Mouse (Mus musculus) hindbrain, embryonic 16.5 days (tissue): ENCODE data around the gene Nr2e3. TPM values are rescaled to one million over a fixed set of nuclear protein-coding genes. Genes with fewer than 3 reads are reported as not detected.

ENCODE experiments used
- ATAC-seq: fragments of 200-750 bp; cut with Nextera tagmentation; 2 replicates; pipeline ENCODE4 v1.8.0; 2017; ENCODE audit warnings: moderate TSS enrichment, moderate library complexity
- H3K27ac ChIP-seq: fragments of 300-500 bp; sonication (generic); 2 replicates; pipeline ENCODE4 v1.5.1; 2014; ENCODE audit warnings: low read depth, mild to moderate bottlenecking, control low read depth, low read length, moderate library complexity
- H3K27me3 ChIP-seq: fragments of 300-500 bp; sonication (generic); replicated peaks from 2 replicates; pipeline ENCODE4 v1.6.1; 2014; ENCODE audit warnings: low read length; ENCODE audit not compliant: control insufficient read depth, insufficient read depth
- H3K36me3 ChIP-seq: fragments of 300-500 bp; sonication (generic); 2 replicates; pipeline ENCODE4 v1.6.1; 2014; ENCODE audit warnings: mild to moderate bottlenecking, low read length, moderate library complexity, mixed read lengths; ENCODE audit not compliant: control insufficient read depth, insufficient read depth
- H3K4me1 ChIP-seq: fragments of 300-500 bp; sonication (generic); 2 replicates; pipeline ENCODE4 v1.6.1; 2014; ENCODE audit warnings: low read depth, low read length; ENCODE audit not compliant: control insufficient read depth, insufficient read depth
- H3K4me2 ChIP-seq: fragments of 300-500 bp; sonication (generic); 2 replicates; pipeline ENCODE4 v1.6.1; 2014; ENCODE audit warnings: mild to moderate bottlenecking, low read length, control low read depth, moderate library complexity
- H3K4me3 ChIP-seq: fragments of 300-500 bp; sonication (generic); 2 replicates; pipeline ENCODE4 v1.5.1; 2014; ENCODE audit warnings: mild to moderate bottlenecking, low read length, control low read depth, moderate library complexity
- H3K9ac ChIP-seq: fragments of 300-500 bp; sonication (generic); 2 replicates; pipeline ENCODE4 v1.6.1; 2014; ENCODE audit warnings: low read depth, mild to moderate bottlenecking, control low read depth, low read length, moderate library complexity
- H3K9me3 ChIP-seq: fragments of 300-500 bp; sonication (generic); 2 replicates; pipeline ENCODE4 v1.6.1; 2014; ENCODE audit warnings: mild to moderate bottlenecking, low read length, moderate library complexity; ENCODE audit not compliant: control insufficient read depth
- WGBS: fragments of 180-500 bp; shearing (Covaris S2); extraction: QIAGEN DNeasy Blood & Tissue Kit; methylation state at CpG from one replicate; pipeline ENCODE4 v1.1.7; 2014; 5-methylcytosine and 5-hydroxymethylcytosine counted together
- polyA plus RNA-seq: library from polyadenylated mRNA; unstranded; fragments of >200 nt; fragmentation: Nextera tagmentation; extraction: Ambion mirVana; gene quantifications from 2 replicates; pipeline ENCODE4 v1.2.1, GENCODE M21; 2015

Gene Nr2e3
- not detected in 2 replicates for polyA plus RNA-seq

DNA sequence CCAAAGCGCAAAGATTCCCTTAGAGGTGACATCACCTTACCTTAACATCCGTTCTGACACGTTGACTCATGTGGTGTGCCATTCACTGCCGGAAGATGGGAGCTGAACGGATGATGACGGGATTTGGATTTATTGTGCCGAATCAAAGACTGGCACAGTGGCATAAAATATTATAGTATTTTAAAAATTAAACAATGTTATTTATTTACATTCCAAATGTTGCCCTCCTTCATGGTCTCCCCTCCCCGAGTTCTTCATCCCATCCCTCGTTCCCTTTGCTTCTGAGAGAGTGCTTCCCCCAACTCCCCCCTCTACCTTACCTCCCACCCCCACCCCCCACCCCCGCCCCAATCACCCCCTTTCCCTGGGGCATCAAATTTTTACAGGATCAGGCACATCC, at the start of gene Nr2e3:
TSS of gene Nr2e3 (minus strand) at position 101 of the 400 bp plus-strand sequence.
- no peak within 1 kb of the TSS for H3K27ac ChIP-seq
- H3K4me2 ChIP-seq: no peak within 1 kb of the TSS
- 82% methylated on average over 10 of the region's 10 CpGs for WGBS
- H3K36me3 ChIP-seq: no peaks in the 10 kb centered on the region
- ATAC-seq: no peak
- no peak within 1 kb of the TSS for H3K4me3 ChIP-seq
- no peaks in the 10 kb centered on the region for H3K9me3 ChIP-seq
- H3K9ac ChIP-seq: no peak within 1 kb of the TSS; the same call in 1 of the 2 replicates
- no peaks in the 10 kb centered on the region for H3K27me3 ChIP-seq
- H3K4me1 ChIP-seq: peaks cover 2% of the 10 kb centered on the region; the same call in 1 of the 2 replicates

DNA sequence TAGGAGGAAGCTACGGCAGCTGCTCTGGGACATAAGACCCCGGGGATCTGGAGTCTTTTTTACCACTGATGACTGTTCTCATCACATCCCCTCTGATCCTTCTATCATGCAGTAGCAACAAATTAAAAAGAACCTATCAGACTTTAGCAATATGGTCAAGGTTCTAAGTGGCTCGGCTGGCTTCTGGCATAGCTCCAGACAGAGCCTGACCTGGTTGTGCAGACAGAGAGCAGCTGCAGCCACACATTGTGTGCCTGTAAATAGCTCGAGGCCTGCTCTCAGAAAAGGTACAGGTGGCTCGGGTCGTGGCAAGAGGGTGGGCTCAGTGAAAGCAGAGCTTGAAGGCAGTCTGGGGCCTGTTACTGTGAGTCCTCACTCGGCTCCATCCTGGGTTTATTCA, 48.5 kb upstream of the Nr2e3 start:
- Histone ChIP-seq H3K36me3 (no peaks in the 10 kb centered on the region), H3K4me2 (no peak overlapping the region), H3K27ac (no peak overlapping the region), H3K4me3 (no peak overlapping the region), H3K4me1 (no peaks in the 10 kb centered on the region), H3K9me3 (no peaks in the 10 kb centered on the region), H3K27me3 (no peaks in the 10 kb centered on the region), H3K9ac (no peak overlapping the region)
- WGBS: 56% methylated on average over 7 of the region's 7 CpGs
- ATAC-seq: no peak

DNA sequence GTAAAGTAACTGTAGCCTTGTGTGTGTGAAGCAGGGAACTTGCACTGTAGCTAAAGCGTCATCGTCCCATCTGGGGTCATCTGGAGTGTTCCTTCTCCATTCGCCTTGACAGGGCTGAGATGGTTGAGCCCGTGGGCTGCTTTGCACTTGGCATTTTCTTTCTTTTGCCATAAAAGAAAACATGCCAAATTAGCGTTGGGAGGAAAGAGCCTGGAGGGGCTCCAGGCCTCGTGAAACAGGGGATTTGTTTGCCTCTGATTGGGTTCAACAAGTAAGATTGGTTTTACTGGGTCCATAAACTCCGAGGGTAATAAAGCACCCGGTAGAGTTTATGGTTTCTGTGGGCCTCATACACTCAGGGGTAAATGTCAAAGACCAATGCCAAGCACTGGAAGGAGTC, 41.9 kb upstream of the Nr2e3 start:
- no peak overlapping the region for H3K4me3 ChIP-seq
- WGBS: 80% methylated on average over 8 of the region's 8 CpGs
- H3K36me3 ChIP-seq: no peaks in the 10 kb centered on the region
- no peak overlapping the region for H3K4me2 ChIP-seq
- H3K9me3 ChIP-seq: no peaks in the 10 kb centered on the region
- no peaks in the 10 kb centered on the region for H3K4me1 ChIP-seq
- no peak overlapping the region for H3K27ac ChIP-seq
- ATAC-seq: no peak
- no peak overlapping the region for H3K9ac ChIP-seq
- H3K27me3 ChIP-seq: no peaks in the 10 kb centered on the region

DNA sequence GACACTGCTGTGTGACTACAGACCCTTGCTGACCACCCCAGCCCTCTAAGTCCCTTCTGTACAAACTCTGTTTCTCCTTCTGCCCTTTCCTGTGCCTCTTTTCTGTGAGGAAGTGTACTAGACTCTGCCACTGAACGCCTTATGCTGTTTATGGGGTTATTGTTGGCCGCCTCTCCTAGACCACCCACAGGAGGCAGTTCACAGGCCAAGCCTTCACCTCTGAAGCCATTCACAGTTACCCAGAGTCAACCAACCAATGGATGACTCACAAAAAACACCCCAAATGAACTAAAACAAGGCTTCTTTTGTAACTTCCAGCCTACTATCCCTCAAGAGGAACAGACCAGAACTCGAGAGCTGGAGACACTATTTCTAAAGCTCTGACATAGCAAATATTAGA, 41.0 kb upstream of the Nr2e3 start:
- H3K9me3 ChIP-seq: no peaks in the 10 kb centered on the region
- H3K36me3 ChIP-seq: no peaks in the 10 kb centered on the region
- H3K27ac ChIP-seq: no peak overlapping the region
- 74% methylated on average over 3 of the region's 3 CpGs for WGBS
- no peak overlapping the region for H3K4me3 ChIP-seq
- no peaks in the 10 kb centered on the region for H3K4me1 ChIP-seq
- no peaks in the 10 kb centered on the region for H3K27me3 ChIP-seq
- no peak overlapping the region for H3K4me2 ChIP-seq
- H3K9ac ChIP-seq: no peak overlapping the region
- no peak for ATAC-seq

DNA sequence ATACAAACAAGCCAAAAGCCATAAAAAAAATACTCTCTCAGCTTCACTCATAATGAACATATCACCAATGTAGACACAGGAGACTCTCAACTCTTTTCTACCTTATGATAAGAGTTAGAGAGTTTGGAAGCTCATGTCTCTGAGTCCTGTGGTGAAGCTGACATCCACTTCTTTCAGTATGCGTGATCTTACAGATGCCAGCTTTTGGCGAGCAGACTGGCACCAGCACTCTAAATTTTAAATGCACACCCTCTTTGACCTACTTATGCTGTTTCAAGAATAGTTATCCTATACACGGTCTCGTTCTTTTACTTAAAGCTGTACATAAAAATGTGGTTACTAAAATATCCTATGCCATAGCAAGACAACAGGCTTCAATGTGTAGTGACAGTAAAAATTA, 37.3 kb upstream of the Nr2e3 start:
- Histone ChIP-seq H3K4me2 (no peak overlapping the region), H3K27me3 (no peaks in the 10 kb centered on the region), H3K27ac (no peak overlapping the region), H3K4me3 (no peak overlapping the region), H3K4me1 (no peaks in the 10 kb centered on the region), H3K36me3 (no peaks in the 10 kb centered on the region), H3K9me3 (no peaks in the 10 kb centered on the region), H3K9ac (no peak overlapping the region)
- ATAC-seq: no peak
- WGBS: 89% methylated on average over 4 of the region's 4 CpGs

DNA sequence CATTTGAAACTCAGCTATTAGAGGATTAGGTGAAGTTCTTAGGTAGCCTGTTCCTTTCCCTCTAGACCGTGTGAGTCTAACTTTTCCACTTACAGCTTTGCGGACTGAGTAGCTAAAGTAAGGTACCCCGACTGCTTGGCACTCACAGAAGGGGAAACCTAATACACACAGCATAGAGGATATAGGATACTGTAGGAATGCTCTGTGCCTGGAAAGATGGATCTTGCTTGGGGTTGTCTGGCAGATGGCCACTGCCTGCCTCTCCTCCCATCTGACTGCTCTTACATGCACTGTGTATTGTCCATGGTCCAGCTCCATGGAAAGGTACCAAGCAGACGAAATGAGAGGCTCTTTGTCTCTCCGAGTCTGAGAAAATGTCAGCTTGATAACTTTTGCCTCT, 30.9 kb upstream of the Nr2e3 start:
- no peak overlapping the region for H3K9ac ChIP-seq
- WGBS: 83% methylated on average over 5 of the region's 5 CpGs

DNA sequence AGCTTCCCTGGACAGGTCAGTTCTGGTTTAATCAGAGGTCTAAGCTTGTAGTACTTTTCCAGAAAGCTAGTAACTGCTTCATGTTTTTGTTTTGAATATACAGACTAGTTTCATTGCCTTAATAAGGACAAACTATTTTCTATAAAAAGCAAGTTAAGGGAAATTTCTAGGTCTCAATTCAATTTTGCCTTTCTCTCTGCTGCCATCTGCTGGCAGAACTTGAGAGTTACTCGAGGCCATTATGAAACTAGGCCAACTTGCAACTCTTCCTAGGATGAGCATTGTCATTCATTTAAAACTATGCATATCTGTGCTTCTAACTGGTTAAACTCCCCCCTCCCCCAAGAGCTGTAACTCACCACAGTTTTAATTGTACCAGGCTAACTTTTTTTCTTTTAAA, 29.4 kb upstream of the Nr2e3 start:
- no peak for ATAC-seq
- H3K4me3 ChIP-seq: no peak overlapping the region
- H3K27me3 ChIP-seq: no peaks in the 10 kb centered on the region
- no peak overlapping the region for H3K9ac ChIP-seq
- WGBS: 0% methylated on average over 1 of the region's 1 CpGs
- H3K4me1 ChIP-seq: no peaks in the 10 kb centered on the region
- no peak overlapping the region for H3K27ac ChIP-seq
- H3K9me3 ChIP-seq: no peaks in the 10 kb centered on the region
- no peak overlapping the region for H3K4me2 ChIP-seq
- H3K36me3 ChIP-seq: no peaks in the 10 kb centered on the region

More for the DNA sequence above, 30.9 kb upstream of the Nr2e3 start:
- Histone ChIP-seq H3K27me3 (no peaks in the 10 kb centered on the region), H3K27ac (no peak overlapping the region), H3K4me1 (no peaks in the 10 kb centered on the region), H3K9me3 (no peaks in the 10 kb centered on the region), H3K4me2 (no peak overlapping the region), H3K36me3 (no peaks in the 10 kb centered on the region), H3K4me3 (no peak overlapping the region)
- no peak for ATAC-seq

DNA sequence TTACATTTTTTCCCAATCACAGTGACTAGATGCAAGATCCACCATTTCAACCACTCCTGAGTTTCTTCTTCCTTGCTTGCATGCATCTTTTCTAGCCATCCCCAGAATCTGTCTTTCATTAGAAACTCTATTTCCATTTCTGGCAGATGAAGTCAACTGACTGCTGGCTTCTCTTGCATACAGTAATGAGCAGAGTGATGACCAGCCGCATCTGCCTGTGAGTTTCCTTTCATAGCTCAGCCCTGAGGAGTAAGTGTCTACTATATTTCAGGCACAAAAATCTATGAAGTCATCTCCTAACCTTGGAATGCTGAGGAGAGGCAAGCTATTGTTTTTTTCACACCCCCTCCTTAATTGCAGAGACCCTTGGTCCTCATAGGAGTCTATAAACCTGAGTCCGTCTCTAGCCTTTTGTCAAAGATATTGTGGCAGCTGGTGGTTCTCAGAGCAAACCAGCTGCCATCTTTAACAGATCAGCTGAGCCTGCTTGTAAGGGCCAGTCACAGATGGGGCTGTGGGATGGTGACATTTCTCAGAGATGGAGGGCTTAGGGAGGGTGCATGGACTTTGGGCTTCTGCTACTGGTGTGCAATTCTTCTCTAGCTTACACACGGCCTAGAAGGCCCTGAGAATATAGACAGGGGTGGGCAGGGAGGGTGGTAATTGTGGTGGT, 25.6 kb upstream of the Nr2e3 start:
- Histone ChIP-seq H3K36me3 (no peaks in the 10 kb centered on the region), H3K4me2 (no peak overlapping the region), H3K9me3 (no peaks in the 10 kb centered on the region), H3K9ac (no peak overlapping the region), H3K4me1 (no peaks in the 10 kb centered on the region), H3K27me3 (no peaks in the 10 kb centered on the region), H3K27ac (no peak overlapping the region), H3K4me3 (no peak overlapping the region)
- WGBS: 75% methylated on average over 3 of the region's 3 CpGs
- ATAC-seq: no peak

DNA sequence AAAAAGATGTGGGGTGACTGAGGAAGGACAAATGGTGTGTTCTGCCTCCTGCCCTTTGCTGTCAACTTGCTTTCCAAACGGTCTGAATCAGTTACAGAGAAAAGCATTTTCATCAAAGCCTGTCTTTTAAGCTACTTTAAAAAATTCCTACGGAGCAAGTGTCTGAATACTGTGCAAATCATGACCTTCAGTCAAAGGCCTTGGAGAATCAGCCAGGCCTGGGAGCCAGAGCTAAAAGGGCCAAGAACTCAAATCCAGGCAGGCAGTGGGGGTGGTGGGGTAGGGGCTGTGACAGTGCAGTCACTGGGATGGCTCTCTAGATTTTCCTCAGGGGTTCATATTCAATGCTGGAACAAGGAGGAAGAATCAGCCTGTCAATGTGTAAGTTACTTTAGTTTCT, 20.7 kb upstream of the Nr2e3 start:
- Histone ChIP-seq H3K27me3 (no peaks in the 10 kb centered on the region), H3K4me3 (no peak overlapping the region), H3K9me3 (no peaks in the 10 kb centered on the region), H3K4me2 (no peak overlapping the region), H3K27ac (no peak overlapping the region), H3K36me3 (no peaks in the 10 kb centered on the region), H3K4me1 (no peaks in the 10 kb centered on the region), H3K9ac (no peak overlapping the region)
- 57% methylated on average over 2 of the region's 2 CpGs for WGBS
- ATAC-seq: no peak
